Mouse (Mus musculus) megakaryocyte-erythroid progenitor cell, adult 5-6 weeks (primary cell): ENCODE results near the gene Atg7. TPM values are rescaled to one million over a fixed set of nuclear protein-coding genes. Genes with fewer than 3 reads are reported as not detected.

Source experiments
- ATAC-seq: replicated peaks from 2 replicates; pipeline ENCODE4 v1.8.0; 2016; ENCODE audit warnings: mild to moderate bottlenecking, inconsistent platforms; ENCODE audit not compliant: severe bottlenecking, poor library complexity, low FRiP score, low TSS enrichment
- total RNA-seq, 2 experiments: library from RNA; stranded (forward) in 1 of 2; stranded (reverse) in 1 of 2; fragments of 200-1000, 215-1000 nt in 1 of 2; fragments of >200 nt in 1 of 2; fragmentation: Nextera tagmentation in 1 of 2; gene quantifications; 2 replicates each; pipeline ENCODE4 v1.2.3; 2014 to 2017

Atg7 gene
- total RNA-seq, 2 experiments from 2014 or later = 11.1 to 16.2 TPM

DNA sequence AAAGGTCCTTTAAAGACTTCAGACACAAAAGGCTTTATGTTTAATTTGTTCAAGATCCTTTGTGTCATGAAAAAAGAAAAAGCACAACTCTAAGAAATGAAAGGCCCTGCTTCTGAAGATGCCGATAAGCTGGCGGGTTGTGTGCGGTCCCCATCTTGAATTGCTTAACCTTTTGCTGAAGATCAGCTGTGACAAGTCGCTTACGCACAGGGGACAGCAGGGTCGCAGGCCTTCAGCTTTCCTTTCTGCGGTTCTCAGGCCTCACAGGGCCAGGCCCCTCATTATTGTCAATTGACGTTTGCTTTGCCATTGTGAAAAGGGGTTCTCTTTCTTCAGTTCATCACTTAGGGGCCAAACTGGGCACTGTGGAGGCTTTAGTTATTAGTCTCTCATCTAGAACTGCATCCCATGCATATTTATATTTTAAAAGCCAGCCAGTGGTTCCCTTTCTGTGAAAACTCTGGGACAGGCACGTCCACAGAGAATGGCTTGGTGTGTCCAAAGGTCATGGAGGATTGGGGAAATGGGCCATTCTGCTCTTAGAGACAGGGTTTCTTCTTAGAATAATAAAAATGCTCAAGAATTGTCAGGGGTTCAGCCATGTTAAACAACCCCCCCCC lies 39.3 kb downstream of the Atg7 start:
- ATAC-seq = no peak

DNA sequence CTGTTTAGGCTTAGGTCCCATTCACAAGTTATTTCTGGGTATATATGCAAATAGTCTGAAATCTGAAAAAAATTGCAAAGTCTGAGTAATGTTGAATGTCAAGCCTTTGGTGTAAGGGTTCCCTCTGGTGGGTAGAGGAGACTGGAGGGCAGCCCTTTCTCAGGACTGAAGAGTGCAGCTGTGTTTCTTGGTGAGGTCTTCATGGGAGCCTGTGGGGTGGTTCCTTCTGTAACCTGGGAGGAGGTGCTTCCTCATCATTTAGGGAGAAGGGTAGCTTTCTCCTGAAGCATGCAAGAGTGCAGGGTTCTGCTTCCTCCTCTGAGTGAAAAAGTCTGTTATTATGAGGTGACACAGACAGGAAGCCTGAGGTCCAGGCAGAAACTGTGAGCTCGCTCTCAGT lies 40.8 kb downstream of the Atg7 start:
- ATAC-seq = no peak

DNA sequence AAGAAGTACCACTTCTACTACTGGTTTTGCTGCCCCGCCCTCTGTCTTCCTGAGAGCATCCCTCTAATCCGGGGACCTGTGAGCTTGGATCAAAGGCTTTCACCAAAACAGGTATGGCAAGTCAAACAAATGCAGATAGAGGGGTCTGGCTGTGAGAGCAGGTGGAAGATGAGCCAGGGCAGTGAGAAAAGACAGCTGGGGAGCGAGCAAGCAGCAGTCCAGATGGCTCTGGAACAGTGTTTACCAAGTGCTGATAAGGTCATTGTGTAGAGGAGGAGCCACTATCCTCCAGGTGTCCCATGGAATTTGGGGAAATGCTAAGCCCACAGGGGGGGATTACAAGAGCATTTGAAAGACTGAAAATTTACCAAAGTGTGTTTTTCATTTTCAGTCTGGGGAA lies 41.5 kb downstream of the Atg7 start:
- no peak for ATAC-seq

DNA sequence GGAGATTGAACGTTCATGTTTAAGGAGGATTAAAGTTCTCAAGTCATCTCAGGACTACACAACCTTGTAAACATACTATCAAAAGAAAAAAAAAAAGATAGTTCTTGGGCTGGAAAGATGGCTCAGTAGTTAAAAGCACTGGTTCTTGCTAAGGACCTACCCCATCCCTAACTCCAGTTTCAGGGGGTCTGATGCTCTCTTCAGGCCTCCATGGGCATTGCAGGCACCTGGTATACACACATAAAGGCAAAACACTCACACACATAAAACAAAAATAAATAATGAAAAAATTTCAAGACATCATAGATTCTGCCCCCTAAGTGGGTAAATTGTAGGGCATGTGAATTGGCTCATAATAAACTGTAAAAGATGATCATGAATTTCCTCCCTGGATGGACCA lies 42.5 kb downstream of the Atg7 start:
- no peak for ATAC-seq

DNA sequence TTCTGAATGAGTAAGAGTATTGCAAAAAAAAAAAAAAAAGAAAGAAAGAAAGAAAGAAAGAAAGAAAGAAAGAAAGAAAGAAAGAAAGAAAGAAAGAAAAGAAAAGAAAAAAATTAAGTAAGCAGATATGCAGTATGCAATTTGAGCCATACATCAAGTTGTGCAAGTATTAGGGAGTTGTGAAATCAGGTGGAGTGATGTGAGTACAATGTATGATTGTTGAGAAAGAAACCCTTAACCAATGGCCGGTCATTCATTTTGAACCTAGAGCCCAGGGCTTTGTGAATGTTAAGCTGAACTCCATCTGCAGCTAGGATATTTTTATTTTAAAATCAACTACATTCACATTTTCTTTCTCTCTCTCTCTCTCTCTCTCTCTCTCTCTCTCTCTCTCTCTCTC lies 44.1 kb downstream of the Atg7 start:
- no peak for ATAC-seq

DNA sequence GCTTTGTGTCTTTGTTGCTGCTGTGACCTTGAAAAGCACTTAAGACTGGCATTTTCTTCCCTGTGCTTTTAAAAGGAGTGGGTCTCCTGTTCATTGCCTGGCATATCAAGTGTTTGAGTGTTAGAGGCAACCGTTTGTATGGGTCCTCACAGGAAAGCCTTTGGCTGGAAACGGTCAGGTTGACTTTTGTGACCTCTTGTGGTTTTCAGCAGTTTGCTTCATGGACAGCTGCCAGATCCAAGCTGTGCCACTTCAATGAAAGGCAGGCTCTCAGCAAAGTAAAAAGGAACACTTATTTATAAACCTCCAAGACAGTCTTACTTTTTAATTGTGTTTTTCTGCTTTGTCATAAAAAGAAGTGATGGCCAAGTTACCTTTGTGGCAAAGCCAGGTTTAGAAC lies 47.8 kb downstream of the Atg7 start:
- ATAC-seq = no peak

DNA sequence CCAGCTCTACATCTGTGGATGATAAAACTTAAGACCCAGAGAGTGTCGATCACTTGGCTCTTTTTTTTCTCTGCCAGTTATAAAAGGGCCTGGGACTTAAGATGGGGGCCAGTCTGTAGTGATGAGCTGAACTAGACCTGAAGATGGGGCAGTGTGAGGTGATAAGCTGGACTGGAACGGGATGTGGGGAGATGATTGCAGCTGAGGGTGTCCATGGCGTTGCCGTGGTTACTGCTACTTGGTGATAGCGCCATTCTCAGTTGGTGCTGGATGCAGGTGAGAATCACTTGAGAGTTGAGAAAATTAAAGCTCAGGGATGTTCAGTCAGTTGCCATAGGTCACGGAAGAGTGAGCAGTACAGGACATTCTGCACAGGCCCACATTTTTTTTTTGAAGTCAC lies 48.6 kb downstream of the Atg7 start:
- ATAC-seq = no peak

DNA sequence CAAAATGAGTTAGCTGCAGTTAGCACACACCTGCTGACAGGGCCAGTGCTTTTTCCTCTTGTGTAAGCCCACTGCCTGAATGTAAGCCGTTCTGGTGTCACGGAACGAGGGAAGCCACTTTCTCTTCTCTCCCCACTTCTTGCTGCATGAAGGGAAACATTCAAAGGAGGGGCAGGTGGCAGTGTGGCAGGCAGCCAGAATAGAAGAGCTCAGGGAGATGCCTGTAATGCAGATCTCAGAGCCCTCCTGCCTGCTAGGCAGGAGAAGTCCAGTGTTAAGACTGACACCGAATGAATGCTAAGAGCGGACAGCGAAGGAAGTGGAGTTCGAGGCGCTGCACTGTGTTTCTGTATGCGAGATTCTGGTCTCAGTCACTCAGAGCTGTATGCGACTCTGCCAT lies 49.8 kb downstream of the Atg7 start:
- no peak for ATAC-seq

DNA sequence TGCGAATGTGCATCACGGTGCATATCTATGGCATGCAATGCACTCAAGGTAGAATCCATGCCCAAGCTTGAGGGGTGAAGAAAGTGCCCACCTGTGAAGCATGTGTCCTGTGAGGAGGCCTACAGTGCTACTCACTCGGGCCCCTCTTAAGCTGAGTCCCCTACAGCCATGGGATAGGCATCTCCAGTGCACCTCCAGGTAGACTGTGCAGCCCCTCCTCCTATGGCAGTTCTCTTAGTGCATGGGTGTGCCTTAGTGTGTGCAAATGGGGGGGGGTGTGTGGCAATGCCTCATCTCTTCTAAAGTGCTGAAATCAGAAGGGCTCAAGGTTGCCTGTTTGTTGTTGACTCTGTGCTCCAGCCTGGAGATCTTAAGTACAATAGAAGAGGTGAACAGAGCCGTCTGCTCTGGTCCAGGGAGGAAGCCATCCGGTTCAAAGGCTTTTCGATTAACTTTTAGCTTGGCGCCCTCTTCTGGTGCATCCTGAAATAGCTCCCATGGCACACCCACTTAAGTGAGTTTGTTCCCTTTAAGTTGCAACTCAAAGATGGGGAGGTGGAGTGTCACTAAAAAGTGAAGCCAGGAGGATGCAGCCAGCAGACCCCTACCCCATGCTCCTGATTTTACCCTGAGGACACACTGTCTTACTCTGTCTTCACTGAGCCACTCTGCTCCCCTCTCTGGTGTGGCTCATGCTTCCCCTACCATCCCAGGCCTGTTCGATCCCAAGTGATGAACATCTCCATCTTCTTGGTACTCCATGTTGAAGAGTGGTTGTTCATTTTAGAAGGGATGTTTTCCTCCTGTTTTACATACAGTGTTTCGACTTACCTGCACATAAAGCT lies 55.0 kb downstream of the Atg7 start:
- peak; percentile 72 for ATAC-seq

DNA sequence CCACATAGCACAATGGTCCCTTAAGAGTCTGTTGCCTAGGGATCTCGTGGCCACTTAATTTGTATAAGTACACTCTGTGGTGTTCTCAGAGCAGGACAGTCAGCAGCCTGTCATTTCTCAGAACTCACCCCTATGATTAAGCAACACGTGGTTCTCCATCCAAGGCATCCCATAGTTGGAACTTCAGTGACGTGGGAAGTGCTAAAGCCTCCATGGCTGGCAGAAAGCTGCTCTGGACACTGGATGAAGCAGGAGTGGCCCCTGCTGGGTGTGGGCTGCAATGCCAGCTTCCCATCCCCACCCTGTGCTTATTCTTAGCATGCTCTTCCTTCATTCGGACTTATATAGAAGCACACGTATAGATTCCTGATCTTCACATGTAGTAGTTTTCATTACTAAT lies 55.7 kb downstream of the Atg7 start:
- ATAC-seq = no peak

DNA sequence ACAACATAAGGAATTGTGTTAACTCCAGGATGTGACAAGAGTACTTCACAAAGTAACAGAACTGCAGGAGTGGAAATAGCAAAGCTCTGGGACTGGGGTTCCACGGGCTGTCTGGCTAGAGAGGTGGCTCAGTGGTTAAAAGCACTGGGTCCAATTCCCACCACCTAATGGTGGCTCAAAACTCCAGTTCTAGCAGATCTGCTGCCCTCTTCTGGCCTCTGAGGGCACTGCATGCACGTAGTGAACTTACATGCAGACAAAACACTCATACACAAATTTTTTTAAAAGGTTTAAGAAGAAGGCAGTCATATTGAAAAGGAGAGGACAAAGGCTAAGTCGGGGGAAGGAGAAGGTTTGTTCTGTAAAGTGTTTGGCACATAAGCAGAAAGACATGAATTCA lies 57.8 kb downstream of the Atg7 start:
- ATAC-seq = no peak

DNA sequence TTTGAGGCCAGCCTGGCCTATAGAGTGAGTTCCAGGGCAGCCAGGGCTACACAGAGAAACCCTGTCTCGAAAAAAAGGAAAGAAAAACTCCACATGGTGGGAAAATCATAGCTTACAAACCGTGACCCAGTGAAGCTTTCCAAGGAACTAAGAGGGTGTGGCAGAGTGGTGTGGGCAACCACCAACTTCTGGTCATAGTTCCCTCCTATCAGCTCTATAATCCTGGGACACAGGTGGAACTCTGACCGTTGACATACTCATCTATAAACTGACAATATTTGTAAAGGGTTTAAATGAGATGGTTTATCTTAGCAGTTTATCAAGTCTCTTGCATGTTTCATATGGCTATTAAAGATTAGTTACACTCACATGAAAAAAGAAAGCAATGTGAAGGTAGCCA lies 64.1 kb downstream of the Atg7 start:
- 0 out of 2 replicates have a peak, but pooled peaks have one; percentile 24 for ATAC-seq

DNA sequence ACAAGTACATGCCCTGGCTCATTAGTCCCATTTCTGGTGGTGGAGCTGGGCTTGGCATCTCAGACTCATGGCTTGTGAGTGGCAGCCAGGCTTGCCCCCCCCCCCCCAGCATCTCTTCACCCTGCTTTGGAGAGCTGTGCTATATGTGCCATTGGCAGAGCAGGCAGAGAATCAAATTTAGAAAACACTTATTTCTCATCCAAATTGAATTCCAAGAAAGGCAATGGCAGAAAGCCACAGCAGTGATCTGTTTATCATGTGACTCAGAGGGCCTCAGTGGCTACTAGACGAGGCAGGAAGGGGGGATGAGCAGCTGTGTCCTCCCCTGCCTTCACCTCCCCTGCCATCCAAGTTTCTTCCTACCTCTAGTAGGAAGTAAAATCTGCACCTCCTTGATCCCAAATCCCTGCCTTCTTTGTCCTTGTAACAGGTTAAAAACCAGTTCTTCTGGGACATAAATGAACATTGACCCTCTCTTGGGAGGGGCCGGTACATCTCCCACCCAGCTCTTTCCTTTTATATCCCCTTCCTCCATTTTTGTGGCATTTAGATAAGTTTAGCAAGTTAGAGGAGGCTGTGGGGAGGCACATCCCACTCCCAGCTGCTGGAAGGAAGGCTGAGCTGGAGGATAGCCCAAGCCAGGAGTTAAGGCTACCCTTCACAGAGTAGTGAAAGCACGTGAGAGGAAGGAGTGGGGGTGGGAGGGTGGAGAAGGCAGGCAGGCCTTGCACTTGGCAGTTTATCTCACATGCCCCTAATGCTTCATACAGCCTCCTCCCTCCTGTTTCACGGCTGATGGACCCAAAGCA lies 69.5 kb downstream of the Atg7 start:
- ATAC-seq = no peak

DNA sequence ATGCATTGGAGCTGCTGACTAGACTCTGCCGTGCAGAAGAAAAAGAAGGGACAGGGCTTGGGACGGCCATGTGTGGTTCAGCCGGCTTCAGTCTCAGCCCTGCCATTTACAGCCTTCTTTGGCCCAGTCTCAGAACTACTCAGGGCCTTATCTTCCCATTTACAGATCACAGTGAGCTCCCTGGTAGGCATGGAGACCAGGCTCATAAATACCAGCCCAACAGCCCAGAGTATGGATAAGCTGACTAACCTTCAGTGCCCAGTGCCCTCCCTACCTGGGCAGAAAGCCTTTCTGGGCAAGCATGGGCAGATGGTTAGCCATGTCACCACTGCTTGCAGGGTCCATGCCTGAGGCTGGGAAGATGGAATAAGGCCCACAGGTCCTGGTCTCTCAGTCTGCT lies 70.6 kb downstream of the Atg7 start:
- ATAC-seq = peak; percentile 93

DNA sequence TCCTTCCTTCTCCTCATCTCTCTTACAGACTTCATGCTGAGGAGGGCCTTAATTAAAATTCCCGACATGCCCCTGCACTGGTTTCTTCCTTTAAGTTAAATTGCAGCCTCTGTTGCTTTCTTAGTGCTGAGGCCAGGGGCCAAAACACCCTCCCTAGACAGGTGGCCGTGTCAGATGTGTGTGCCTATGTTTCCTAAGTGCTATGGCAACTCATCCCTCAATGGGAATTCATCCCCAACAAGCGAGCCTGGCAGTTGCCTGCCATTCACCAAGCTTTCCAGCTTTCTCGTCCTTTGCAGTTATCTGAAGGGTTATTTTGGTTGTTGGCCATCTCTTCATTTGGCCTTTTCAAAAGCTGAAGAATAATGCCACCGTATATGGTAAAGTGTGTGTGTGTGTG lies 71.8 kb downstream of the Atg7 start:
- ATAC-seq = no peak

DNA sequence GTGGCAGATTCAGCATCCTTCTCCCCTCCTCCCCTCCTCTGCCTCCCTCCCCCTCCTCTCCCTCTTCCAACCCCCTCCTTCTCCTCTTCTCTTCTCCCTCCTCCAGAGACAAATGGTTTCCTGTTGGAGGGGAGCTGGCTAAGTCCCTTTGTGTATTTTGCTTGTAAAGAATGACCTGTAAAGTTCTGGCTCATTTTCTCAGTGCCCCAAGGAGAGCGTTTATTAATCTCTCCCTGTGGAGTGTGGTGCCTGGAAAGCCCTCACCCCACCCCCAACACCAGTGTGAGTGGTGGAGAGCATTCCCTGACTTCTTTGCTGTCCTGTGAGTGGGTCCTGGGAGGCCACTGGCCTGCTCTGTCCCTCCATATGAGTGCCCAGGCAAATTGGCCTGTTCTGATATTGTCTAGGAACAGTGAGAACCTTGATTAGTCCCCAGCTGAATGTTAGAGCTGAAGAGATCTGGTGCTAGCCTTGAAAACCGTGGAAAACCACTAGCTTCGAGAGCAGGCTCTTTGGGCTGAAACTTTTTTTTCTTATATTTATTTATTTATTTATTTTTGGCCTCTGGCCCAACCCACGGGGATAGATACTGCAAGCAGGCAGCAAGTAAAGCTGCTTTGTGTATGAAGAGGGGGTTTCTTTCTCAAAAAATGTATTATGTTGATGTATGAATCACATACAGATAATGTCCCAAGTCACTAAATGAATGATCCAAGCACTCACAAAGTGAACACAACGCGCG lies 72.6 kb downstream of the Atg7 start:
- ATAC-seq = no peak

DNA sequence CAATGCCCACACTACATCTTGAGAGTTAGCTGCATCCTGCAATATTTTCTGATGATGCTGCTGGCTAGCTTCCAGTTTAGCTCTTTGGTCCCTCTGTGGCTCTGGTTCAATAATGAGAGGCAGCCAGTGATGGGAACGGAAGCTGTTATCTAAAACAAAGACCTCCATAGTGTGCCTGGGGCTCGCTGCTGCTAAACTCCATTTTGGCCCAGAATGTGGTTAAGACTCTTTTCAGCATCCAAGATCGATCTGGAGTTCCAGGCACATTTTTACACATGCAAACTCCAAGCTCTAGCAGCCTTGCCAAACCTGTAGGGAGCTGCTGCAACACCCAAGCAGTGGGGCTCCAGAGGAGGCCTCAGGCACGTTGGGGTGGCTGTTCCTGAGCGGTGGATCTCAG lies 76.2 kb downstream of the Atg7 start:
- no peak for ATAC-seq

DNA sequence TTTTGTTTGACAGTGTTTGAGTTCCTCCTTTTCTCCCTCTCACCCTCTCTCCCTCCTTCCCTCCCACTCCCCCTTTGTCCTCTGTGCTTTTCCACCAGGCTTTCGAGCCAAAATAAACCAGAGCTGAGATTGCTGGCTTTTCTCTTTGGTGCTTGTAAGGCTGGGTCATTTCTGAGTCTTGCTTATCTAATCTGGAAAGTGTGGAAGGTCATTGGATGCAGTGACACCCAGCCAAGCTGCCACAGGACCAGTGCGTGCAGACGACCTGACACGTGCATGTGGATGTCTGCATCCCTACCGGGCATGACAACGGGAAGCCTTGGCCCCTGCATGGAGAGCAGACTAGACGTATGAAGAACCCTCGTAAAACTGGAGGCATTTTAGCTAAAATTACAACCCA lies 76.8 kb downstream of the Atg7 start:
- no peak for ATAC-seq

DNA sequence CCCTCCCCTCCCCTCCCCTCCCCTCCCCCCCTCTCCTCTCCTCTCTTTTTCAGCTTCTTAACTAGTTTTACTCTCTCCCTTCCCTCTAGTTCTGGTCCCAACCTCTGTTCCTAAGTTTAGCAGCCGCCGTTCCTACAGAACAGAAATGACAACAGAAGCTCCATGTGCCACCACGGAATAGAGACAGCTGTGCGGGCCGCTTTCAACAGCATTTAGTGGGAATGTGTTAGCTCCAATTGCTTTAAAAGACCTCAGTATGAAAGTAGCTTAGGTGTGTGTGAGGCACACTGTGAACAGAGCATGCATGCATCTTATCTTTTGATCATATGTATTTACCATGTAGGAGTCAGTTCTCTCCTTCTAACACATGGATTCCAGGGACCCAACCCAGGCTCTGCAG lies 79.1 kb downstream of the Atg7 start:
- ATAC-seq = no peak

DNA sequence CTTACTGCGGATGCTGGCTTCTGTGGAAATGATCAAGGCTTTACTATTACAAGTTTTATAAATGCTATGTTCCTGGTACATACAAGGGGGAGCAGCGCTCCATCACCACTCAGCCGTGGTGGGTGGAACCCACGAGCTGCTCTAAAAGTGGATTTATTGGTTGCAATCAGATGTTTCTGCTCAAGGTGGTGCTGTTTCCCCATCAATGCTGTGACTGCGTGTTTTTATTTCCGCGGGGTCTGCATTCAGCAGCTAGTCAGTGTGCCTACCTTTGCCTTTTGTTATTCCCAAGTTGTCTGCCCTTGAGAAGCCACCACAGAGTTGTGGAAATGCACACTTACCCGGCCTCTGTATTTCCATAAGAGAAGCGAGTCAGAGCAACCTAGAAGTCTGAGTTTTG lies 81.0 kb downstream of the Atg7 start:
- ATAC-seq = 0 out of 2 replicates have a peak, but pooled peaks have one; percentile 49
